Mouse (Mus musculus) lung, postnatal 4 days (tissue): ENCODE data around the gene Hist1h1e.
"Not testable (repeated sequence)": the region's sequence is repeated elsewhere in the genome, so short reads cannot be mapped to it uniquely, and the experiment has no call there.

Source experiments
- DNase-seq, 2 experiments: peaks; one replicate each; pipeline ENCODE4 v3.0.0; 2021

The Hist1h1e gene

DNA sequence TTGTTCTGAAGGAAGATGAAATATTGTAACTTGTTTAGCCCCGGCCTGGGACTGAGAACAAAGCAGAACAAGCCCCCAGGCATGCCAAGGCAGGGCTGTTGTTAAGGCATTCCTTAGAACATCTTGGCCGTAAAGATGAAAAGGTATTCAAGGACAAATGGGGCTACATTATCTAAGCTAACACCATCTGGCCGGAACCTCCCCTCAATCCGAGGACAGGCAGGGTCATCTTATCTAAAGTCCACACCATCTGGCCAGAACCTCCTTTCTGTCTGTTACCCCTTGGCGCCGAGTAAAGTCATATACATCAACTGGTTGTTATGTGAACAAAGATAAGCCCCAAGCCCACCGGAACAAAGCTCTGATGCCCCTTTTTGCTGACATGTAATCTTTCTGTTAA lies 30.5 kb downstream of the Hist1h1e start:
- not testable (repeated sequence) for DNase-seq

DNA sequence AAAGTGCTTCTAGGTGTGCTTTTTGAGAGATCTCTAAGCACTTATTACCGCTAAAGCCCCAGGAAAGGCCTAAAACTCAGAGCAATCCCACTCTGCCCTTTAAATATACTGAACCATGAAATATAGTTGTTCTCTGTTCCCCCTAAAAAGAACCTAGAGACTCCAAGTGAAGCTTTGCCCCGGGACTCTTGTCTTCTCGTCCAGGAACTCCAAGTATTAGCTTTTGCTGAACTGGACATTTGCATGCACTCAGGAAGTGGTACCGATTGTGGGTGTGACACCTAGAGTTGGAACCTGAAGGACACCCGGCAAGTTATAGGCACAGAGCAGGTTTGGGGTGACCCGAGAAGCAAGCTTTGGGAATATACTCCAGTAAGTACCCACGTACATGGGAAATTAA lies 31.2 kb downstream of the Hist1h1e start:
- no peak for DNase-seq

DNA sequence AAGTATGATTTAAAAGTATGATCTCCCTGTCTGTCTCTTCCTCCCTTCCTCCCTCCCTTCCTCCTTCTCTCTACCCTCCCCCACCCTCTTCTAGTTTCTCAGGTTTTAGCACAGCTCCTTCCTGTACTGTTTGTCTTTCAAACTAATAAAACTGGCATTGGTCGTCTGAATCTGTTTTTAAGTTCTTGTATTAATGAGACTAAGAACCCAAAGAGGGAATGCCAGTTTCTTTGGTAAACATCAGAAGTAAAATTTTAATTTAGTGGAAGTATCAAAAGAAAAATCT lies 35.5 kb downstream of the Hist1h1e start:
- no peak for DNase-seq

DNA sequence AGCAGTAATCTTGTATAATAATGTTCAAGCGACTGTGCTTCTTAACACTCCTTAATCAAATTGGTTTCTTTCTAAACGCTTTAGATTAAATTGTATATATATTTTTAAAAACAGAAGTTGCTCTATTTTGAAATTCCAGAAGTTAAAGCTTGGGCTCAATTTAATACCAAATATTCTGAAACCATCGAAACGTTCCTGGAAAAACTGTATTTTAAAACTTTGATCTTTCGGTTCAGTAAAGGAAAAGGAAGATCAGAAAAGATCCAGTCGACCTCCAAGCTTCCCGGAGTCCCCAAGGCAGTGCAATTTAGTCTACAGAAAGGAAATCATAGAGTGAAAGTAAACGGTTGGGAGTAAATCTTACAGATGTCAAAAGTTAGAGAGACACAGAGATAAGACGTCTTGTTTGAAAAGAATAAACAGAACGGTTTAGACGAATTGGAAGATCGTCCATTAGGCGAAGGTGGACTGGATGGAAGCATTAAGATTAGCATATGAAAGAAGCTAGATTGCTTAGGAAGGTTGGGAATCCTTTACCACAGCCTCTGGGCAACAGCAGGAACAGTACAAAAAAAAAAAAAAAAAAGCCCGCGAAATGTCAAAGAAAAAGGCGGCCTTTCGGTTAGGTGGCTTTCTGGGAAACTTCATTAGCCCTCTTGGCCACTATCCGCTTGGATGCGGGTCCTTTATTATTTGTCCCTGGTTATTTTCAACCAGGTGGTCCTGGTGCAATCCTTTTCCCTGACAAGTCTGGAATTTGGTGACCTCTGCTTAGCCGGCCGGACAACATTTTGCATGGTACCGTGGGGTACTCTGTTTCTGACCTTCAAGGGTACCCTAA lies 36.0 kb downstream of the Hist1h1e start:
- DNase-seq: peak in 1 of 2 experiments; percentile 13

DNA sequence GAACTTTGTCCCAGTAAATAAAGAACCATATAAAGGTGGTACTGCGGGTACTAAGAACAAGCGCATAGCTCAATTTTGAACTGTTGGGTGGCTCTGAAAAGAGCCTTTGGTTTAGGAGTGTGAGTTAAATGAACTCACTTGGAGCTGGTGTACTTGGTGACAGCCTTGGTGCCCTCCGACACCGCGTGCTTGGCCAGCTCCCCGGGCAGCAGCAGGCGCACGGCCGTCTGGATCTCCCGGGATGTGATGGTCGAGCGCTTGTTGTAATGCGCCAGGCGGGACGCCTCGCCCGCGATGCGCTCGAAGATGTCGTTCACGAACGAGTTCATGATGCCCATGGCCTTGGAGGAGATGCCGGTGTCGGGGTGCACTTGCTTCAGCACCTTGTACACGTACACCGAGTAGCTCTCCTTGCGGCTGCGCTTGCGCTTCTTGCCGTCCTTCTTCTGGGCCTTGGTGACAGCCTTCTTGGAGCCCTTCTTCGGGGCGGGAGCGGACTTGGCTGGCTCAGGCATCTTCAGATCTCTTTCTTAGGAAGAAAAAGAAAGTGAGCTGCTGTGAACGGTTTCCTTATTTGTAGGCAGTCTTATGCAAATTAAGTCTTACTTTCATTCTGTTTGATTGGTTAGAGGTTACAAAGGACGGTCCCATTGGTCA lies 36.8 kb downstream of the Hist1h1e start:
- DNase-seq: peak; percentile 80

DNA sequence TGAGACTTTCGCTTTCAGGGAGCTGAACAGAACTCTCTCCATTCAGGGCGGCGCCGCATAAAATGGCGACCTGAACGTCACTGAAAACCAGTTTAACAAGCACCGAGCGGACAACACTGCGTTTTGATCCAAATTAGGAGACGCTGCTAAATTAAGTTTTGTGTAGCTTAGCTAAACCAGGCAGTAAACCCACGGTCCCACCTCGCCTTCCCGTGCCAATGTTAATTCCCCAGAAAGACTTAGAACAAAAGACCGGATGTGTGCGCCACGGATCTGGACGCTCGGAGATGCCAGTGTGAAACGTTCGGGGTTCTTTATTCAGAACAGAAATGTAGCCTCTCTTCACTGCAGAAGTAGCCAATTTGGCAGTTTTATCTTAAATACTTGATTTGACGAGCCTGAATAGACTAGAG lies 37.3 kb downstream of the Hist1h1e start:
- DNase-seq: peak; percentile 74 to 80

DNA sequence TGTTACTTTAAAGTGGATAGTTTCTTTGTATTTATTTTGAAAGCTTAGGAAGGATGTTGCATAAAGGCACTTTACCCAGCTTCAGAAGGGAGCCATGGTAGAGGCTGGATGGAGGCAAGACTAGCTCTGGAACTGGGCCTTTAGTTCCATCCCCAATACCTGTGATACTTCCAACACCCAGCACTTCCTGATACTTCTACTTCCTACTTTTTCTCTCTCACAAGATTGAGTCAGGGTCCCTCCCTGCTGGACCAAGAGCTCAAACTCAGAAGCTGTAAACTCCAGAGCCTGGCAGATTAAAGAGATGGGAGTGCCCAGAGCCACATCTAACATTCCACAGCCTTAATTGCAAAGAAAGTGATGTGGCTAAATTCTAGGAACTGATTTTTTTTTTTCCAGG lies 38.0 kb downstream of the Hist1h1e start:
- peak in 1 of 2 experiments; percentile 19 for DNase-seq

DNA sequence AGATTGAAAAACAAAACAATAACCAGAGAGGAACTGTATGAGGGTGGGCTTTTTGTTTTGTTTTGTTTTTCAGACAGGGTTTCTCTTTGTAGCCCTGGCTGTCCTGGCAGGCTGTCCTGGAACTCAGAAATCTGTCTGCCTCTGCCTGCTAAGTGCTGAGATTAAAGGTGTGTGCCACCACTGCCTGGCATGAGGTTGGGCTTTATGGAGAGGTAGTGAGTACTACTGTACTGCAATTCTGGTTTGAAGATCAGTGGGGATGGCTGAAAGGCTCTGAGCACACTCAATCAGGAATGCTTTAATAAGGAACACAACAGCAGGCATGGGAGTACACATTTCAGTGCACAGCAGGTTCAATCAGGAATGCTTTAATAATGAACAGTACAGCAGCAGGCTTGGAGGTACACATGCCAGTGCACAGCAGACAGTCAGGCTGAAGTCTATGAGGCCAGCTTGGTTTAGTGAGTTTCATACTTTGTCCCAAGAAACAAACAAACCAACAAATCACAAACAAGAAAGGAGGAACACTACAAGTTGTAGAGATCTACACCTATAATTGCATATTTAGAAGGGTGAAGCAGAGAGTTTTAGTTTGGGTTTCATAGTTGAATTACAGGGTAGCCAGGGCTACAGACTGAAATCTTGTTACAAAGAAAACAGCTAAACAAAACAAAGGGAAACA lies 38.8 kb downstream of the Hist1h1e start:
- no peak for DNase-seq

DNA sequence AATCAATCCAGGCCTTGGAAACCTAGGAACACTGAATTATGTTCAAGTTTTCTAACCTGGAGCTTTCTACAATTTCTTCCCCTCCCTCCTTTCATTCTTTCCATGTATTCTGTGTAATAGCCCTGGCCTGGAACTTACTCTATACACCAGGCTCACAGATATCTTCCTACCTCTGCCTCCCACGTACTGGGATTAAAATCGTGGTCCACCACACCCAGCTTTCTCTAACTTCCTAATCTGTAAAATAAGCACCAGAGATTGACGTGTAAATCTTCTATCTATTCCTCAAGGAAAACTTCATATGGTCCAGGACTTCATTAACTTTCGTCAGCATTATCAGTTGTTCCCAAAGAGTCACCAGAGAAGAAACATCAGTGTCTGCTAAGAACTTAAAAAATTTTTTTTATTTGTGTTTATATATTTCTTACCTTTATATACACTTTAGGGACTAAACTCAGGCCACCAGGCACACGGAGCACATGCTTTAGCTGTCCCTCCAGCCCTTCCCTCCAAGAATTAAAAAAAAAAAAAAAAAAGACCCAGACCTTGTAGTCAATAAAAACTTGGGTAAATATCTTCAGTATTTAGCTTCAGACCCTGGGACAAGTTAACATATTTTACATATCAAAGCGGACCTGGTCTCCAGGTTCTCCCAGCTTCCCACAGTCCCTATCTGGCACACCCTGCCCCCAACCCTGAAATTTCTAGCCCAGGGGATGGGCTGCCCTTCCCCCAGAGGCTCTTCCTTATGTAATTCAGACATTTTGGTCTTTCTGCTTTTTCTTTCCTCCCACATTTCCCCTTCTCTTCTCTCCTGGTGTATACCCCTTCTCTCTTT lies 39.9 kb downstream of the Hist1h1e start:
- no peak for DNase-seq

DNA sequence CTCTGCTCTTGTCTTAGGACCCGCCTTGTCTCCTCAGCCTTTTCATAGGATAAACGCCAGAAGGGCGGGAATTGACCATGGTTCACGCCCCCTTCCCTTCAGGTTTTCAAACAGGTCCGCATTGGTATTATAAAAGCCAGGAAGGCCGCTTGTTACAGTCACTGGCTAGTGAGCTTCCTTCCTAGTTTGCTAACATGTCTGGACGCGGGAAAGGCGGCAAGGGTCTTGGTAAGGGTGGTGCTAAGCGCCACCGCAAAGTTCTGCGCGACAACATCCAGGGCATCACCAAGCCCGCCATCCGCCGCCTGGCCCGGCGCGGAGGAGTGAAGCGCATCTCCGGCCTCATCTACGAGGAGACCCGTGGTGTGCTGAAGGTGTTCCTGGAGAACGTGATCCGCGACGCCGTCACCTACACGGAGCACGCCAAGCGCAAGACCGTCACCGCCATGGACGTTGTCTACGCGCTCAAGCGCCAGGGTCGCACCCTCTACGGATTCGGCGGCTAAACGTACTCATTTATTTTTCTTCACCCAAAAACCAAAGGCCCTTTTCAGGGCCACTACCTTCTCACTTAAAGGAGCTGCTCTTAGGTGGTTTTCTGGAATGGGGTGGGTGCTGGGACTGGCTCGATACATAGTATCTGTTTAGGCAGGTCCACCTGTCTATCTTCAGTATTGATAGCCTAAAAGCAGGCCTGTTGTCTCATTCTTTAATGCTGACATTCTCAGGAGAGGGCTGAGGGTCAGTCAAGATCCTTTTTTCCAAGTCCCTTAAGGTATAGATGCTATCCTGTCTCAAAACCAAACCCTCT lies 40.7 kb downstream of the Hist1h1e start, which contains the start of gene Hist1h4d:
Gene Hist1h4d (plus strand): TSS at position 191 of the 811 bp plus-strand sequence.
- DNase-seq: peak; percentile 95 to 99

DNA sequence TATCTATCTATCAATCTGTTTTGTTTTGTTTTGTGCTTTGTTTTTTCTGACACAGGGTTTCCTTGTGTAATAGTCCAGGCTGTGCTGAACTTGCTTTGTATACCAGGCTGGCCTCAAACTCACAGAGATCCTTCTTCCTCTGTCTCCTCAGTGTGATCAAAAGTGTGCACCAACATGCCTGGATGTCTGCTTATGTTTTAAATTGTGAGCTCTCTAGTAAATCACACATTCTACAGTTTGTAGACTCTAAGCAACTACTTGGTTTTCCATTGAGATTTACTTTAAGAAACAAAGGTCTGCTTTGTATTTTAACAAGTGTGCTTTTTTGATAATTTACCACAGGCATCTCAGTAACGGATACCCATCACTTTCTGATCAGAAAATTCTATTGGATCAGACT lies 44.5 kb downstream of the Hist1h1e start:
- DNase-seq: no peak

DNA sequence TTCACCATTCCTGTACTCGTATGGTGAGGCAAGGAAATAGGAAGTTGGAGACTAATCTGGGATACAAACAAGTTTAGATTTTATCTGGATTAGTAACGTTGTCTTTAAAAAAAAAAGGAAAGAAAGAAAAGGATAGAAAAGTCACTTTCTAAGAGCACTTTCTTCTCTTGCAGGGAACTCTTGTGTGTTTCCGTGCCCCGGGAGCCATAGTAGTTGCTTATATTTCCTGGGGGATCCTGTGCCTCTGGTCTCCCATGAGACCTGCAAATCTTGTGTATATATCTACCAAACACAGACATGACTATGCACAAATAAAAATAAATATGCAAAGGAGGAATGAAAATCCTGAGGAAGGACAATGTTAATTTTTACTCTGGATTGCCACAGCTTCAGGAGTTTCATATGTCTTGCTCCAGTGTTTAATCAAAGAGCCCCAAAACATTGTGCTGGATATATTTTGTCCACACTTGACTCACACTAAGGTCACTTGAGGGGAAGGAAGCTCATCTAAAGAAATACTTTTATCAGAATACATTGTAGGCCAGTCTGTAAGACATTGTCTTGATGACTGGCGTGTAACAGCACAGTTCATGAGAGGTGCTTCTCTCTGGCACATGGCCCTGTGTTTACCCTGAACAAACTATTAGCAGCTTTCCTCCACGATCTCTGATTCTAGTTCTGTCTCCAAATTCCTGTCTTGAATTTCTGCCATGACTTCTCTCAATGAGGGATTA lies 45.3 kb downstream of the Hist1h1e start:
- DNase-seq: no peak

DNA sequence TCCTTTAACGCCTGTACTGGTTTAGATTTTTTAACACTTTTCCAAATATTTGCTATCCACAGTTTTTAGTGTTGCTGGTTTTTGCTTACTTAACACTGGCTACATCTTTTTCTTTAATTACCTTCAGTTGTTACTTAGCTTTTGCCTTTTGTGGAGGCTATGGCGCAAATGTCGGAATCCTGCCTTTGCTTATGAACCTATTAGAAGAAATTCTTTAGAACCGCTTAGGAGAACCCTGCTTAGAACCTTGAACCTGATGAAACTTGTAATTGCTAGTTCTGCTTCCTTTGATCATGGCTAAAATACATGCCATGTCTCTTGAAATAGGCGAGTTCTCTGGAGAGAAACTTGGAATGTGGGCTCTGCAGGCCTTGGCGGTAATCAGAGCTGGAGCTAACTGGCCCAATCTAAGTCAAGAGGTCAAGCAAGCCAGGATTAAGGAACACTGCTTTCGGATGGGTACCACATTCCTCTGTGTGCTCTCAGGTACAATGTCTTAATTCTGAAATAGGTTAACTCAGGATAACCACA lies 45.9 kb downstream of the Hist1h1e start:
- no peak for DNase-seq

DNA sequence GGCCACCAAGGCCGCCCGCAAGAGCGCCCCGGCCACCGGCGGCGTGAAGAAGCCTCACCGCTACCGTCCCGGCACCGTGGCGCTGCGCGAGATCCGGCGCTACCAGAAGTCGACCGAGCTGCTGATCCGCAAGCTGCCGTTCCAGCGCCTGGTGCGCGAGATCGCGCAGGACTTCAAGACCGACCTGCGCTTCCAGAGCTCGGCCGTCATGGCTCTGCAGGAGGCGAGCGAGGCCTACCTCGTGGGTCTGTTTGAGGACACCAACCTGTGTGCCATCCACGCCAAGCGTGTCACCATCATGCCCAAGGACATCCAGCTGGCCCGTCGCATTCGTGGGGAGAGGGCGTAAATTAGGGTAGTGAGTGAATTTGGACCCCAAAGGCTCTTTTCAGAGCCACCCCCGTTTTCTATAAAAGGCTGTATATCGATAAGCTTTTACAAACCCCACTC lies 46.5 kb downstream of the Hist1h1e start:
- DNase-seq: not testable (repeated sequence)

DNA sequence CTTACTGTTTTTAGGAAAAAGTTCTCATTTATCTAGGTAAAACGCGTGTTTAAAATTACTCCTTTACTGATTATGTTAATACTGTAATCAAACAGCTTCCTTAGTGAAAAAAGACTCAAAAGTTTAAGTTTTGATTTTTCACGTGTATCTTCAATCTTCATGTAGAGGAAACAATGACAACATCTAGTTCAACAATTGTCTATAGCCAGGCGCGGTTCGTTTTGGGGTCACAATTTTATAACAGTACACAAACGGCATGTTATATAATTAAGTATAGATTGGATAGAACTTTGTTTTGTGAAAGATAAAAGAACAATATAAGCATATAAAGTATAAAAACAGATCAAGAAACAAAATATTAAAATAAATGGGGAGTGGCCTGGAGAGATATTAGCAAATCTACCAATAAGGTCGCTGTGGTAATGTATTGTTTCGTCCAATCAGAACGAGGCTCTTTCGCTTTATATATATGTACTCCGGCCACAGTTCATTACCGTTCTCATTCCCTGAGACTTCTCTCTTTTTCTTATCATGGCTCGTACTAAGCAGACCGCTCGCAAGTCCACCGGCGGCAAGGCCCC lies 47.0 kb downstream of the Hist1h1e start, which contains the start of gene Hist1h3d:
Gene Hist1h3d (plus strand): TSS at position 493 of the 581 bp plus-strand sequence.
- DNase-seq: peak; percentile 43 to 69

DNA sequence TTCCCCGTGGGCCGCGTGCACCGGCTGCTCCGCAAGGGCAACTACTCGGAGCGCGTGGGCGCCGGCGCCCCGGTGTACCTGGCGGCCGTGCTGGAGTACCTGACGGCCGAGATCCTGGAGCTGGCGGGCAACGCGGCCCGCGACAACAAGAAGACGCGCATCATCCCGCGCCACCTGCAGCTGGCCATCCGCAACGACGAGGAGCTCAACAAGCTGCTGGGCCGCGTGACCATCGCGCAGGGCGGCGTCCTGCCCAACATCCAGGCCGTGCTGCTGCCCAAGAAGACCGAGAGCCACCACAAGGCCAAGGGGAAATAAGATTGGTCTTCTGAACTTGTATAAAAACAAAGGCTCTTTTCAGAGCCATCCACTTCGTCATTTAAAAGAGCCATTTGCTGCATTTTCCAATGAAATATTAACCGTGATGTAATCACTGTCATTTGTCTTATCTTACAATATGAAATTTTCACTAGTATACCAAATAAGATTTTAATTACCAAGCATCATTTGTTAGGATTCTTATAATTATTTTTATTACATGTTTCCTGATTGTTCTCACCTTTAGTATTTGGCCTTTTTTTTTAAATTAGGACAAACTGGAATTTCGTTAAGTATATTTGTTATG lies 47.7 kb downstream of the Hist1h1e start:
- not testable (repeated sequence) for DNase-seq

DNA sequence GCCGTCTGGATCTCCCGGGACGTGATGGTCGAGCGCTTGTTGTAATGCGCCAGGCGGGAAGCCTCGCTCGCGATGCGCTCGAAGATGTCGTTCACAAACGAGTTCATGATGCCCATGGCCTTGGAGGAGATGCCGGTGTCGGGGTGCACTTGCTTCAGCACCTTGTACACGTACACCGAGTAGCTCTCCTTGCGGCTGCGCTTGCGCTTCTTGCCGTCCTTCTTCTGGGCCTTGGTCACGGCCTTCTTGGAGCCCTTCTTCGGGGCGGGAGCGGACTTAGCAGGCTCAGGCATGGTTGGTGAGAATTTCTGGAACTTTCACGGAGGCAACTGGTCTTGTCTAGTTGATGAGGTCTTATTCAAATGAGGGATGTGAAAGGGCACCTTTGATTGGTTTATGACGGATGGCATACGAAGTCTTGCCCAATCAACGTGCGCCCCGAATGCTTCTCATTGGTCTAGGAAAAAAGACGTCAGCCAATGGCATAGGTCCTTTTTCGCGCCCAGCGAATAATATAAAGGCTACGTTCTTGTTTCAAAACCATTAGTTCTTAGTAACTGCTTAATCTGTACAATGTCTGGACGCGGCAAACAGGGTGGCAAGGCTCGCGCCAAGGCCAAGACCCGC lies 48.3 kb downstream of the Hist1h1e start, which contains the start of the genes Hist1h2bf and Hist1h2ad:
Gene Hist1h2bf (minus strand): TSS at position 299 of the 627 bp plus-strand sequence.
Gene Hist1h2ad (plus strand): TSS at position 484 of the 627 bp plus-strand sequence.
- peak; percentile 93 to 94 for DNase-seq

DNA sequence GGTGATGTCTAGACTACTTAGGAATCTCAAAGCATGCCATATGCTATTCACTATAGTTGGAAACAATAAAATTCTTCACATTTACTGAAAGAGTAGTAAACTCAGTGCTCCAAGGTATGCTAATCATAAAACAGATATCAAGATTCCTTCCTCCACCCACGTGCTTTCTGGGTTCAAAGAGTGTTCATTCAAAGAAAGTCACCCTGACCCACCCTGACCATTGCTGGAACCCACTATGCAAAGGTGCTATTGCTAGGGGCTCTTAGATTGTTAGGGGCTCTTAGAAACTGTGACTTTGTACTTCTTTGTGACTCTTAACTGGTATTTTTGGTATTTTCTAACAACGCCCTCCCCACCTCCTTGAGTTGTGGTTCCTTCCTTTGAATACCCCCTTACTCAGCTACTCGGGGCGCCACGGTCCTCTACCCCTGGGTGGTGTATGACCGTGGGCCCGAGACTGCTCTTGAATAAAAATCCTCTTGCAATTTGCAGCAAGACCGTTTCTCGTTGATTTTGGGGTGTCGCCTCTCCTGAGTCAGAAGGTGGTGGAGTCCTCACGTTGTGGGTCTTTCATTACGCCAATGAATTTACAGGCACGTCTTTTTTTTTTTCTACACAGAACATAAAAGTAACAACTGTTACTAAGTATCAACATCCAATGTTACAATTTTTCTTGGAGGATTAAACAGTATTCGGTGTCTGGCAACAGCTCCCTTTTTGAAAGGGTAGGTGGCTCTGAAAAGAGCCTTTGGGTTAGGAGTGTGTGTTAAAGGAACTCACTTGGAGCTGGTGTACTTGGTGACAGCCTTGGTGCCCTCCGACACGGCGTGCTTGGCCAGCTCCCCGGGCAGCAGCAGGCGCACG lies 49.1 kb downstream of the Hist1h1e start:
- not testable (repeated sequence) for DNase-seq
